Mouse (Mus musculus): ENCODE results near the gene Hexa. TPM values are rescaled to one million over a fixed set of nuclear protein-coding genes. Genes with fewer than 3 reads are reported as not detected.
A peak's percentile ranks its signal among the peaks of the same experiment; 100 is the strongest.

Gene Hexa
- polyA plus RNA-seq, 1 experiment, result 98.1 TPM

DNA sequence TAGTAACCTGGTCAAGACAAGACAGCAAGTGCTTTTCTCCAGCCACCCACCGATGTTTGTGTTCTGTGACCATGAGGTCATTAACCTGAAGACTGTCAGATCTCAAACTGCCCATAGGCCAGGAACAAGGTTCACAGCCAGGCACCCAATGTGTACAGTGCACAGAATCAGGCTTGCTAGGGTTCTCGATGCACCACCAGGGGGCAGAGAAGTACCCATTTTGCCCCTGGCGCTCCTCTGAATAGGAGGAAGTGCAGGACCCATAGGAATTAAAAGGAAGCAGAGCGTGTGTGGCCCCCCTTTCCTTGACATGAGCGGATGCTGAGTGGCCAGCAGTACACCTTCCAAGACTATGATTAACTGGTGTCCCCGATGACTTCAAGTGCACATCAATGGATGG is 27.8 kb downstream of the Hexa start:
- Histone ChIP-seq H3K4me1 (ENCODE audit: control insufficient read depth, insufficient read depth, low read length) (no peaks in the 10 kb centered on the region), H3K4me3 (replicated peaks; ENCODE audit: control insufficient read depth, low read depth, low read length) (no peak overlapping the region), H3K27ac (ENCODE audit: control insufficient read depth, insufficient read depth, low read depth, low read length, poor library complexity) (no peak overlapping the region)
- WGBS, result 7% methylated on average over 6 of the region's 6 CpGs
- TF ChIP-seq CTCF (IDR thresholded peaks at IDR 0.05; ENCODE audit: control insufficient read depth, insufficient read depth, low read length) (peak; percentile 84), POLR2A (IDR thresholded peaks at IDR 0.05; ENCODE audit: borderline replicate concordance, control insufficient read depth, low read depth, low read length) (no peak)

DNA sequence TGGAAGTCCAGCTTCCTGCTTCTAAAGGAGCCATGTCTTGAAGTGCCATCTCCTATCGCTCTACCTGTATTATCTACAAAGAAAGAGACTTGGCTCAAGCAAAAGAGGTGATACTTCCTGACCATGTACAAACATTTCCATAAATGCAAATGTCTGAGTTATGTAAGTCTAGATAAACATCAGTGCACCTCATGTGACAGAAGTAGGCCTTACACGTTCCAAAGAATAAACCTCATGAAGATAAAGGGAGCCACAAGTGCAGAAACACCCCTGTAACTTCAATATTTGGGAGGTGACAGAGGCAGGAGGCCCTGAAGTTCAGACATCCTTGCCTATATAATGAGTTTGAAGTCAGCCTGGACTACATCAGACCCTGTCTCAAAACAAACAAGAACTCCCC is 32.5 kb downstream of the Hexa start:
- TF ChIP-seq CTCF (IDR thresholded peaks at IDR 0.05; ENCODE audit: control insufficient read depth, insufficient read depth, low read length), result no peak
- TF ChIP-seq POLR2A (IDR thresholded peaks at IDR 0.05; ENCODE audit: borderline replicate concordance, control insufficient read depth, low read depth, low read length), result no peak

DNA sequence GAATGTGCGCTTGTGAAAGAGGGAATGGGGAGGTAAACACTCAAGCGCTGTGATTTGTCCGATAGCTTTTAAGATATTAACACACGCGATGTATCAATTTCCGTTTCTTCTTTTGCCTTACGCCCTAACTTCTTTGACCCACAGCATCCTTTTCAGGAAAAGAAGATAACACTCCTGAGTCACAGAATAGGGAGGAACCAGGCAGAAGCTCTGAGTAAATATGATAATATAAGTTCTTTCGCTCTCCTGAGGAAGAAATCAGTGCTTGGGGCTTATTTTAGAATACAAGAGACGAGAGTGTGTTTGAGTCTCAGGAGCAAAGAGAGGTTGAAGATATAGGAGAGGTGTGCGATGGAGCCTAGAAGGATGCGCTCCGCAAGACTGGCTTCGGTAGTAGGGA is 38.1 kb downstream of the Hexa start:
- H3K4me3 ChIP-seq (replicated peaks; ENCODE audit: control insufficient read depth, low read depth, low read length), result no peak overlapping the region
- TF ChIP-seq POLR2A (IDR thresholded peaks at IDR 0.05; ENCODE audit: borderline replicate concordance, control insufficient read depth, low read depth, low read length) (no peak), CTCF (IDR thresholded peaks at IDR 0.05; ENCODE audit: control insufficient read depth, insufficient read depth, low read length) (no peak)
- no peak overlapping the region for H3K27ac ChIP-seq (ENCODE audit: control insufficient read depth, insufficient read depth, low read depth, low read length, poor library complexity)
- 16% methylated on average over 13 of the region's 13 CpGs for WGBS
- peaks cover 2% of the 10 kb centered on the region for H3K4me1 ChIP-seq (ENCODE audit: control insufficient read depth, insufficient read depth, low read length)

More for the DNA sequence above, 32.5 kb downstream of the Hexa start:
- 60% methylated on average over 2 of the region's 2 CpGs for WGBS
- no peaks in the 10 kb centered on the region for H3K4me1 ChIP-seq (ENCODE audit: control insufficient read depth, insufficient read depth, low read length)
- no peak overlapping the region for H3K4me3 ChIP-seq (replicated peaks; ENCODE audit: control insufficient read depth, low read depth, low read length)
- H3K27ac ChIP-seq (ENCODE audit: control insufficient read depth, insufficient read depth, low read depth, low read length, poor library complexity), result no peak overlapping the region

DNA sequence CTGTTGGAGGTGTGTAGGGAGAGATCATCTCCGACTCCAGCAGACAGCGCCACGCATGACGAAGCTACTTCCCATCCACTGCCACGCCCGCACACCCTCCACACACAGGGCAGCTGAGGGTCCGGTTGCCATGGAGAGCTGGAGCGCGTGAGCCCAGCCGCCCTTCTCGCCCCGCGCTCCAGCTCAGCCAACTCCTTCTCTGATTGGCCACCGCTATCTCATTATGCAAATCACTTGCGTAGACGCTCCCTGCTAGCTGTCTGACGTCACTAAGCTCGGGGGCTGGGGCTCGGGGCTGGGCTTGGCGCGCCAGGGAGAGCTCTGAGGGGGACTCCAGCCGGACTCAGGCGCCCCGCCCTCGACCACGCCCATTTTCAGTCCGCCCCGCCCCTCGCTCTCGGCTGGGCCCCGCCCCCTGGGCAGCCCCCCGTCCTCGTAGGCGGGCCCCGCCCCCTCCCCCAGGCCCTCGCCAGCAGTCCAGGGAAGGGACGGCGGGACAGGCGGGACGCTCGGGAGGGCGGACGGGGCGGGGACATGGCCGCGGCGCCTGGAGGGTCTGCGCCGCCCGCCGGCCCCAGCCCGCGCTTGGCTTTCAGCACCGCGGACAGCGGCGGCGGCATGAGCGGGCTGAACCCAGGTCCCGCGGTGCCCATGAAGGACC is 38.6 kb downstream of the Hexa start, which contains the start of gene Celf6:
Gene Celf6 (plus strand): TSS at position 74 of the 661 bp plus-strand sequence.
- peak within 1 kb of the TSS; percentile 16 for H3K4me3 ChIP-seq (replicated peaks; ENCODE audit: control insufficient read depth, low read depth, low read length)
- WGBS, result under 1% methylated on average over 61 of the region's 61 CpGs
- TF ChIP-seq POLR2A (IDR thresholded peaks at IDR 0.05; ENCODE audit: borderline replicate concordance, control insufficient read depth, low read depth, low read length), result no peak
- no peak for TF ChIP-seq CTCF (IDR thresholded peaks at IDR 0.05; ENCODE audit: control insufficient read depth, insufficient read depth, low read length)
- peaks cover 2% of the 10 kb centered on the region for H3K4me1 ChIP-seq (ENCODE audit: control insufficient read depth, insufficient read depth, low read length)
- no peak within 1 kb of the TSS for H3K27ac ChIP-seq (ENCODE audit: control insufficient read depth, insufficient read depth, low read depth, low read length, poor library complexity)

DNA sequence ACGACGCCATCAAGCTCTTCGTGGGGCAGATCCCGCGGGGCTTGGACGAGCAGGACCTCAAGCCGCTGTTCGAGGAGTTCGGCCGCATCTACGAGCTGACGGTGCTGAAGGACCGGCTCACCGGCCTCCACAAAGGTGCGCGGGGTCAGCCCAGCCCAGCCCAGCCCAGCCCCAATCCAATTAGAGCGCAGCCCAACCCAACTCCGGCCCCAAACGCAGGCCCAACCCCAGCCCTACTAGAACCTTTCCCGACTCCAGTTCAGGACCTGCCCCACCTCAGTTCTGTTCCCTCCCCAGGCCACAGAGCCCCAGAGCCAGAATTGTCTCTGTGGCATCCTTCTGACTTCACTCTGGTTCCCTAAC is 39.1 kb downstream of the Hexa start:
- Histone ChIP-seq H3K4me1 (ENCODE audit: control insufficient read depth, insufficient read depth, low read length) (peaks cover 2% of the 10 kb centered on the region), H3K27ac (ENCODE audit: control insufficient read depth, insufficient read depth, low read depth, low read length, poor library complexity) (no peak overlapping the region), H3K4me3 (replicated peaks; ENCODE audit: control insufficient read depth, low read depth, low read length) (no peak overlapping the region)
- 2% methylated on average over 20 of the region's 20 CpGs for WGBS
- no peak for TF ChIP-seq CTCF (IDR thresholded peaks at IDR 0.05; ENCODE audit: control insufficient read depth, insufficient read depth, low read length)
- TF ChIP-seq POLR2A (IDR thresholded peaks at IDR 0.05; ENCODE audit: borderline replicate concordance, control insufficient read depth, low read depth, low read length), result no peak

DNA sequence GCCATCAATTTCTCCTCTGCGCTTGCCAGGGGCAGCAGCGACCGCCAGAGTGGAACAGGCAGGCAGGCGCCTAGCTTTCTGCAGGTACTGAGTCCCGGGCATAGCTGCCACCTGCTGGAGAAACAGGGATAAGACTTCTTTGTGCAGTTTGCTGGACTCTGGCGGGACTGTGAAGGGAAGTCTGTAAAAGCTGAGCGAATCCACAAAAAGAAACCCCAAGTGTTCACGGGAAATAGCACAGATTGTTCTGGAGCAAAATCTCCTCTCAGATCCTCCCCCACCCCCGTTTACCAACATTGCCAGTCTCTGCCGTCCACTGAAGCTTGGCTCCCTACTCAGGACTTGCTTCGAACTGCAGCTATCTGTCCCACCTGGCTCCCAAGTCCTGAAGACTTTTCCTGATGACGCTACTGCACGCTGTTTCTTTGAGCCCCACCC is 45.5 kb downstream of the Hexa start:
- 6% methylated on average over 13 of the region's 13 CpGs for WGBS
- TF ChIP-seq POLR2A (IDR thresholded peaks at IDR 0.05; ENCODE audit: borderline replicate concordance, control insufficient read depth, low read depth, low read length), result no peak
- TF ChIP-seq CTCF (IDR thresholded peaks at IDR 0.05; ENCODE audit: control insufficient read depth, insufficient read depth, low read length), result peak; percentile 66
- Histone ChIP-seq H3K4me3 (replicated peaks; ENCODE audit: control insufficient read depth, low read depth, low read length) (no peak overlapping the region), H3K4me1 (ENCODE audit: control insufficient read depth, insufficient read depth, low read length) (no peaks in the 10 kb centered on the region), H3K27ac (ENCODE audit: control insufficient read depth, insufficient read depth, low read depth, low read length, poor library complexity) (no peak overlapping the region)

DNA sequence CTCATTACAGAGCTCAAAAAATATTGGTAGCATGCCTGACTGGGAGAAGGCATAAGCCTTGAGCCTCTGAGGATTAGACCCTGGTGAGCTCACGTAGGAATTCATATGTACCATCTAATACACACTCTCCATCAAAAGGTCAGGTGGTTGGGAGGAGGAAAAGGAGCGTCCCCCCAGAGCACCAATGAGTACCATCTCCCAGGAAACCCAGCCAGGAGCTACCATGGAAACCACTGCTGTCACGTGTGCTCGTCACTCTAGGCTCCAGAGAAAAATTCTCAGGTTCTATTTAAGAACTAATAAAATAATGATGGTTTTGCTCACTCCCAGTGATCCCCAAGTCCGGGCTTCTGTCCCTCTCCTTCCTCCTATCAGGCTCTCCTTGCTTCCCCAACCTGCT is 48.9 kb downstream of the Hexa start:
- no peak overlapping the region for H3K4me3 ChIP-seq (replicated peaks; ENCODE audit: control insufficient read depth, low read depth, low read length)
- no peaks in the 10 kb centered on the region for H3K4me1 ChIP-seq (ENCODE audit: control insufficient read depth, insufficient read depth, low read length)
- no peak overlapping the region for H3K27ac ChIP-seq (ENCODE audit: control insufficient read depth, insufficient read depth, low read depth, low read length, poor library complexity)
- TF ChIP-seq POLR2A (IDR thresholded peaks at IDR 0.05; ENCODE audit: borderline replicate concordance, control insufficient read depth, low read depth, low read length) (no peak), CTCF (IDR thresholded peaks at IDR 0.05; ENCODE audit: control insufficient read depth, insufficient read depth, low read length) (no peak)
- 75% methylated on average over 5 of the region's 5 CpGs for WGBS

DNA sequence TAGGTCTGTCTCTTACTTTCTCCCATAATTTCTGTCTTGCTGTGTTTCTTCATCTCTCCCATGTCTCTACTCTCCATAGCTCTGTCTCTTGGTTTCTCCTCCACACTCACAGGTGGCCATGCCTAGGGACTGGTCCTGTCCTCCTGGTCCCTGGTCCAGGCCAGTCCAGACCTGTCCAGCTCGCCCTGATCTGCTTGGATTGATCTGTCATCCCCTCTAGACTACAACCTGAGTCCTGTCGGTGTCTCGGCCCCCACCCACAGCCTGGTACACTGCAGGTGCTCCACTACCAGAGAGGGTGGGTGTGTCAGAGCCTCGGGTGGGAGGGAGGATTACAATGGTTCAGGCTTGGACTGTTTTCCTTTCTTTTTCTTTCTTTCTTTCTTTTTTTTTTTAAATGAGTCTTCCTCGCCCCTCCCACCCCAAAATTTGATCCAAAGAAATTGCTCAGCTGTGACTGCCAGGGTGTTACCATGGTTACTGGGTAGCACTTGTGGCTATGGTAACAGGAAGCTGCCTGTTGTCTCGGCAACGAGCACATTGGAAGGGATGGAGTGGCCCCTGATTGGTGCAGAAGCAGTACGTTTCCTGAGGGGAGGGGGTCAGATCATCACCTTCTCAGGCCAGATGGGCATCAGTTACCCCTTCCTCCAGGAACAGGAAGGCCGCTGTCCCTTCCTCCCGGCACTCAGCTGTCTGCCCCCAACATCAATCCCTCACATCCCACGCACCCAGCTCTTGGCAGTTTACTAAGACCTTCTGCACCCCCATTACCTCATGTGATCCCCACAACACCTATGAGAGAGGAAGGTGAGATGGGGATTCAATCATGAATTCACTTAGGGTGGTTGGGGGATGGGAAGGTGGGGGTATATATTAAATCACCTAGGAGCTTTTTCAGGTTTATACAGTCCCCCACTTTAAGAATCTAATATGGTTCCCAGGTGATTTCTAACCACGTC is 49.7 kb downstream of the Hexa start:
- Histone ChIP-seq H3K27ac (ENCODE audit: control insufficient read depth, insufficient read depth, low read depth, low read length, poor library complexity) (no peak overlapping the region; the same call in 1 of the 2 replicates), H3K4me3 (replicated peaks; ENCODE audit: control insufficient read depth, low read depth, low read length) (no peak overlapping the region), H3K4me1 (ENCODE audit: control insufficient read depth, insufficient read depth, low read length) (no peaks in the 10 kb centered on the region)
- WGBS, result 40% methylated on average over 12 of the region's 12 CpGs
- TF ChIP-seq POLR2A (IDR thresholded peaks at IDR 0.05; ENCODE audit: borderline replicate concordance, control insufficient read depth, low read depth, low read length), result no peak
- TF ChIP-seq CTCF (IDR thresholded peaks at IDR 0.05; ENCODE audit: control insufficient read depth, insufficient read depth, low read length), result no peak
